Mouse (Mus musculus): ENCODE results near the gene Nsun2. TPM values are rescaled to one million over a fixed set of nuclear protein-coding genes. Genes with fewer than 3 reads are reported as not detected.

The Nsun2 gene
- polyA plus RNA-seq, 1 experiment from 2014 or later, result 278 TPM

DNA sequence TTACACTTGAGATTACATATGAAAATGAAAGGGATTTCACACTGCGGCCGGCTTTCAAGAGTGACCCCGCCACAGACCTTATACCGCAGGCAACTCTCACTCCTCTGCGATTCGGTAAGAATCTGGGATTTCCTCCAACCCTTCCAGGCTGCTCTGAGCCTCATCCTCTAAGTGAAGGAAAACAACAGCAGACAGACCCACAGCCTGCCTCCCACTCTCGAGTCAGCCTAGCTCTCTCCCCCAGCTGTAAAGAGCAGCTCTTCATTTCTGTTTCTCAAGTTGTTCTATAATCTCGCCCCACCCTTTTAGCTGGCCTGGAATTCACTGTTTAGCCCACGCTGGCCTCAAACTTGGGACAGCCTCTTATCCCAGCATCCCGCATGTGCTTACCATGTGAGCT, 8.2 kb downstream of the Nsun2 start:
- 64% methylated on average over 10 of the region's 10 CpGs for WGBS
- Histone ChIP-seq H3K27ac (ENCODE audit: low read depth, low read length) (no peak overlapping the region), H3K27me3 (replicated peaks; ENCODE audit: control insufficient read depth, insufficient read depth, low read length) (no peaks in the 10 kb centered on the region), H3K4me1 (replicated peaks; ENCODE audit: control insufficient read depth, insufficient read depth, low read length) (peaks cover 8% of the 10 kb centered on the region), H3K4me3 (ENCODE audit: low read depth, low read length) (no peak overlapping the region), H3K9ac (ENCODE audit: low read depth, low read length) (no peak overlapping the region), H3K9me3 (ENCODE audit: control insufficient read depth, low read length) (no peaks in the 10 kb centered on the region), H3K36me3 (ENCODE audit: control insufficient read depth, insufficient read depth, low read length) (no peaks in the 10 kb centered on the region), H3K4me2 (no peak overlapping the region)
- ATAC-seq (replicated peaks; ENCODE audit: low FRiP score) (no peak), DNase-seq (ENCODE audit: low spot score) (no peak)

DNA sequence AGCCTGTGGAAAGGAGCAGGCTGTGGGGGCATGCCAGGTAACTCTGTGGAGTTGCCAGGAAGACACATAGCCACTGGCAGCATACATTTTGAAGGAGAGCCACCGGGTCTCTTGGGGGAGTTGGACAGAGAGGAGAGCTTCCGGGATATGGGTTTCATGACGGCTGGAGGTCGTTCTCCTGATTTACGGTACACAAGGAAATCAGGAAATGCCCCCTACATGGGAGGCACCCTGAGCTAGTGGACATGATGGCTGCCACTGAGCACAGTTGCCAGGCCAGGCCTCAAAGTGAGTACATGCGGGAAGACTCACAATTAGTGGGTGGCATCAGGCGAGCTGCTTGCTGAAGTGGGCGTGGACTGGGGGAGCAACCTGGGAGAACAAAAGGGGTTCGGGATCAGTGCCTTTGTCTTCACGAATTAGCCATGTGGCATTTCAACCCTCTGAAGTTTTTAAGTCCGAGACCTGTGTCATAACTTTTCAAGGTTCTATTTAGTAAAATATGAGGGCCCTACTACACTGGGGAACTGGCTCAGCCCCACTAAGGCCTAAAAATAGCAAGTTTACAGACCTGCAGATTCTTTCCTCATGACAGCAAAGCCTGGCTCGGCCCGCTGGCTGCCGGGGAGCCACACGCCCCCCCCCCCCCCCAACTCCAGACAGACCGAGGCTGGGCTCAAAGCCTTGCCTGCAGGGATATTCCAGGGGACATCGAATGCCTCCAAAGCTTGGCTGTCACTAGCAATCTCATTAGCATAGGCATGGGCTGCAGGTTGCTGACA, 9.2 kb downstream of the Nsun2 start:
- DNase-seq (ENCODE audit: low spot score), result no peak
- Histone ChIP-seq H3K4me2 (no peak overlapping the region), H3K9me3 (ENCODE audit: control insufficient read depth, low read length) (no peaks in the 10 kb centered on the region), H3K4me1 (replicated peaks; ENCODE audit: control insufficient read depth, insufficient read depth, low read length) (peaks cover 8% of the 10 kb centered on the region), H3K27me3 (replicated peaks; ENCODE audit: control insufficient read depth, insufficient read depth, low read length) (no peaks in the 10 kb centered on the region), H3K36me3 (ENCODE audit: control insufficient read depth, insufficient read depth, low read length) (no peaks in the 10 kb centered on the region), H3K27ac (ENCODE audit: low read depth, low read length) (no peak overlapping the region), H3K9ac (ENCODE audit: low read depth, low read length) (no peak overlapping the region), H3K4me3 (ENCODE audit: low read depth, low read length) (no peak overlapping the region)
- ATAC-seq (replicated peaks; ENCODE audit: low FRiP score), result no peak
- 58% methylated on average over 17 of the region's 17 CpGs for WGBS

DNA sequence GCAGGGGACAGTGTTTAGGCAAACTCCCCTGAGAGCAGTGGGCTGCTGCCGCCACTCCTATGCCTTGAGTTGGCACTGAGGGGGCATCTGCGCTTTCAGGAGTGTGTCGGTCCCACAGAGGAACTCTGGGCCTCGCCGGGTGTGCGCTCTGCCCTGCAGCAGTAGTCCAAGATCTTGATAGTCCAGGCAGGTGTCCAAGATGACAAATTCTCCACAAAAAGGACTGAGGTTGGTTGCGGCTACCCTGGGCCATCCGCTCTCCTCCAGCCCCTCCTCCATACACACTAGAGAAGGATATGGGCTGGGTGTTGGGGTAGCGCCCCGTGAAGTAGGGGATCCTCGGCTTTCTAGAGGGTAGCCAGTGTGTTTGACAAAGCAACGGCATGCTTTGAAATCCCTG, 10.0 kb downstream of the Nsun2 start:
- 57% methylated on average over 12 of the region's 12 CpGs for WGBS
- Histone ChIP-seq H3K27me3 (replicated peaks; ENCODE audit: control insufficient read depth, insufficient read depth, low read length) (no peaks in the 10 kb centered on the region), H3K36me3 (ENCODE audit: control insufficient read depth, insufficient read depth, low read length) (no peaks in the 10 kb centered on the region), H3K4me2 (peak overlapping the region; percentile 31), H3K9me3 (ENCODE audit: control insufficient read depth, low read length) (no peaks in the 10 kb centered on the region), H3K27ac (ENCODE audit: low read depth, low read length) (no peak overlapping the region), H3K4me1 (replicated peaks; ENCODE audit: control insufficient read depth, insufficient read depth, low read length) (peaks cover 4% of the 10 kb centered on the region), H3K4me3 (ENCODE audit: low read depth, low read length) (no peak overlapping the region), H3K9ac (ENCODE audit: low read depth, low read length) (no peak overlapping the region)
- DNase-seq (ENCODE audit: low spot score) (no peak), ATAC-seq (replicated peaks; ENCODE audit: low FRiP score) (0 out of 2 replicates have a peak, but pooled peaks have one; percentile 6)

DNA sequence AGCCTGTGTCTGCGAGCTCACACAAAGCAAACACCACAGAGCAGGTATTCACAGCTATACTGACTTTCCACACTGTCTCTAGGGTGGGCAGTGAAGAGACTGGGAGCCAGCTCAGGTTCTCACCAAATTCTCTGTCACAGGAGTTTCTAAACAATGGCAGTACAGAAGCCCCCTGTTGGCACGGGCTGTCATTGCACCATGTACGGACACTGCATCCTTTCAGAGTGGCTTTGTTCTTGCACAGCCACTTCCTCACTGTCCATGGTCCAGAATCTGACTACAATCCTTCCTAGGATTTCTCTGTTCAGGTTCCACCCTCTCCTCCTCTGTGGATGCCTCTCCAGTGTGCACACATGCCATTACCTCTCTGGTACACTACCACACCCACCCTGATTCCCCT, 11.5 kb downstream of the Nsun2 start:
- DNase-seq (ENCODE audit: low spot score), result no peak

DNA sequence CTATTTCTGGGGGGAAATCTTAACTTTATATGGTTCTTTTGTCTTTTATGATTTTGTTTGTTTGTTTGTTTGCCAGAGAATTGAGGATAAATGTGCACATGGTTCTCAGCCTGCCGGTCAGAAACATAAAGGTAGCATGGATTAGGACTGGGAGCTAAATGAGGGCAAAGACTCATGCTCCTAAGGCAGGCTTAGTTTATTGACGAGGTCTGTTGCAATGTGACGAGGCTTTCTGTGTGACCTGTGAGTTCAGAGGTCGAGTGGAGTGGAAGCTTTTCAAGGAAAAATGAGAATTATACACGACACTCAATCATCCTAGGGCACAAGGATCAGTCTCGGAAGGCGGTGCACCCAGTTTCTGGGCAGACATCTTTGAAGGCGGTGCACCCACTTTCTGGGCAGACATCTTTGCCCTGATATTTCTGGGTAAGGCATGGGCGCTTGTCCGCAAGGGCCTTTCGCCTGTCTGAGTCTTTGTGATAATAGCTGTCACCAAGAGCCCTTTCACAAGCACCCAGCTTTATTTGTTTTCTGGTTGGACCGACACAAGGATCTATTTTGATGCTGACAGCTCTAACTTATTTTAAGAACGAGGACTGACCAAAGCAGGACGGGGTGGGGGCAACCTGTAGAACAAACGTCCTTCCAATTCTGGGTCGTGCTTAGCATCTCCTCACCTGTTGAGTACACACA, 14.1 kb downstream of the Nsun2 start:
- Histone ChIP-seq H3K36me3 (ENCODE audit: control insufficient read depth, insufficient read depth, low read length) (no peaks in the 10 kb centered on the region), H3K9me3 (ENCODE audit: control insufficient read depth, low read length) (no peaks in the 10 kb centered on the region), H3K27ac (ENCODE audit: low read depth, low read length) (no peak overlapping the region), H3K4me2 (no peak overlapping the region), H3K4me1 (replicated peaks; ENCODE audit: control insufficient read depth, insufficient read depth, low read length) (peaks cover 4% of the 10 kb centered on the region; the same call in 1 of the 2 replicates), H3K4me3 (ENCODE audit: low read depth, low read length) (no peak overlapping the region), H3K27me3 (replicated peaks; ENCODE audit: control insufficient read depth, insufficient read depth, low read length) (no peaks in the 10 kb centered on the region), H3K9ac (ENCODE audit: low read depth, low read length) (no peak overlapping the region)
- DNase-seq (ENCODE audit: low spot score) (no peak), ATAC-seq (replicated peaks; ENCODE audit: low FRiP score) (no peak)
- WGBS, result 71% methylated on average over 16 of the region's 16 CpGs

More for the DNA sequence above, 11.5 kb downstream of the Nsun2 start:
- Histone ChIP-seq H3K27me3 (replicated peaks; ENCODE audit: control insufficient read depth, insufficient read depth, low read length) (no peaks in the 10 kb centered on the region), H3K9ac (ENCODE audit: low read depth, low read length) (no peak overlapping the region), H3K4me2 (no peak overlapping the region), H3K4me3 (ENCODE audit: low read depth, low read length) (no peak overlapping the region), H3K27ac (ENCODE audit: low read depth, low read length) (no peak overlapping the region), H3K9me3 (ENCODE audit: control insufficient read depth, low read length) (no peaks in the 10 kb centered on the region), H3K4me1 (replicated peaks; ENCODE audit: control insufficient read depth, insufficient read depth, low read length) (peaks cover 4% of the 10 kb centered on the region; the same call in 1 of the 2 replicates), H3K36me3 (ENCODE audit: control insufficient read depth, insufficient read depth, low read length) (no peaks in the 10 kb centered on the region)
- ATAC-seq (replicated peaks; ENCODE audit: low FRiP score), result no peak; the same call in 1 of the 2 replicates
- 17% methylated on average over 3 of the region's 3 CpGs for WGBS

DNA sequence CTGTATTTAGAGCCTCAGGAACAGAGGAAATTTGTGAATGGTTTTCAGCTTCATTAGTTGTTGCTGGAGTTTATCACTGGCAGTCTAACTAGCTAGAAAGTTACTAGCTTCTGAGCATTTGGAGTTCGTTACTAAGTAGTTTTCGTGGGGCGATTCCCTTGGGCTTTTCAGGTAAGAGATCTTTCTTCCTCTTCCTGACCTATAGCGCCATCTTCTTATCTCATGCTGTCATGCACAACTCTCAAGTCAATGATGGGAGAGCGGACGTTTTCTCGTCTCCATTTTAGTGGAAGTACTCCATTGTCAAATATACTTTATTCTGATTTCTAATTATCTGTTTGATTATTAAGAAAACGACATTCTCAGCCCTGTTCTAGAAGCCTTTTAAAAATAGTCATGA, 16.4 kb downstream of the Nsun2 start:
- no peak for DNase-seq (ENCODE audit: low spot score)
- Histone ChIP-seq H3K4me1 (replicated peaks; ENCODE audit: control insufficient read depth, insufficient read depth, low read length) (no peaks in the 10 kb centered on the region), H3K9ac (ENCODE audit: low read depth, low read length) (no peak overlapping the region), H3K27ac (ENCODE audit: low read depth, low read length) (no peak overlapping the region), H3K4me3 (ENCODE audit: low read depth, low read length) (no peak overlapping the region), H3K36me3 (ENCODE audit: control insufficient read depth, insufficient read depth, low read length) (no peaks in the 10 kb centered on the region), H3K9me3 (ENCODE audit: control insufficient read depth, low read length) (no peaks in the 10 kb centered on the region), H3K27me3 (replicated peaks; ENCODE audit: control insufficient read depth, insufficient read depth, low read length) (no peaks in the 10 kb centered on the region), H3K4me2 (no peak overlapping the region)
- WGBS, result 41% methylated on average over 8 of the region's 8 CpGs
- ATAC-seq (replicated peaks; ENCODE audit: low FRiP score), result no peak

DNA sequence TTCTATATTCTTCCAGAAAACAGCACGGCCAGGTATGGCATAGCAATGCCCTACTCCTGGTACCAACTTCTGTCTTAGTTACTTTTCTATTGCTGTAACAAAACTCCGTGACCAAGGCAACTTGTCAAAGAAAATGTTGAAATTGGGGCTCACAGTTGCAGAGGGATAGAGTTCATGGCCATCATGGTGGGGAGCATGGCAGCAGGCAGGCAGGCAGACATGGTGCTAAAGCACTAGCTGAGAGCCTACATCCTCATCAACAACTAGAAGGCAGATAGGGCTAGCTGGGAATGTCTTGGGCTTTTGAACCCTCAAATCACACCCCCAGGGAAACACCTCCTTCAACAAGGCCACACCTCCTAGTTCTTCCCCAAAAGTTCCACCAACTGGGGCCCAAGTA, 17.3 kb downstream of the Nsun2 start:
- Histone ChIP-seq H3K27me3 (replicated peaks; ENCODE audit: control insufficient read depth, insufficient read depth, low read length) (no peaks in the 10 kb centered on the region), H3K9ac (ENCODE audit: low read depth, low read length) (no peak overlapping the region), H3K27ac (ENCODE audit: low read depth, low read length) (no peak overlapping the region), H3K4me1 (replicated peaks; ENCODE audit: control insufficient read depth, insufficient read depth, low read length) (no peaks in the 10 kb centered on the region), H3K36me3 (ENCODE audit: control insufficient read depth, insufficient read depth, low read length) (no peaks in the 10 kb centered on the region), H3K4me2 (no peak overlapping the region), H3K9me3 (ENCODE audit: control insufficient read depth, low read length) (no peaks in the 10 kb centered on the region), H3K4me3 (ENCODE audit: low read depth, low read length) (no peak overlapping the region)
- DNase-seq (ENCODE audit: low spot score) (no peak), ATAC-seq (replicated peaks; ENCODE audit: low FRiP score) (no peak)
- WGBS, result 78% methylated on average over 2 of the region's 2 CpGs

DNA sequence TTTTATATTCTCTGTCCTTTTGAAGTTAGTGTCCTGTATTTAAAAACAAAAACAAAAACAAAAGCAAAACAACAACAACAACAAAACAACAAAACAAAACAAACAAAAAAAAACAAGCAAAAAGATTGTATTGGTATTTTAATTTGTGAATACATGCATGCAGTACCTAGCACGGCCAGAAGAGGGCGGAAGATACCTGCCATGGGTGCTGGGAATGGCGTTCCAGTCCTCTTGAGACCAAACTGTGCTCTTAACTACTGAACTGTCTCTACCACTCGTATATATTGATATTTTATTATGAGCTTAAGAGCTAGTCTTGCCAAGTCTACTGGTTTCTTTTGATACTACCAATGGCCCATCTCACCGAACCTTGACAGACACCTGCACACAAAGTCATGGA, 19.5 kb downstream of the Nsun2 start:
- ATAC-seq (replicated peaks; ENCODE audit: low FRiP score), result no peak

DNA sequence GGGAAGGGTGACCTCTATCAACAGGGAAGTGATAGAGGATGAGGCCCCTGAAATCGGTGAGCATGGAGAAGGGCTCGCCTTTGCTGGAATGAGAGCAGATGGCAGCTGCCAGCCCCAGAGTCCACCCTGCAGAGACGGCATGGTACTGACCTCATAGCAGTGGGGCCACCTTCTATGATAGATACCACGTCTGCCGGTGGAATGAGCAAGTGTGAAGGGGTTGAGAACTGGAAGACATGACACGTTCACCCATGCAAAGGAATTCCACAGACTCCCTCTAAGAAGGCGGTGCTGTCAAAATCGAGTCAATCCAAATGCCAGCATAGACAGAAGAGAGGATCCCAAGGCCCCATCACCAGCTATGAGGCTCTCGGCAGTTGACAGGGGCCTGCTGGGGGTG, 20.7 kb downstream of the Nsun2 start:
- H3K4me2 ChIP-seq, result no peak overlapping the region
- no peak overlapping the region for H3K27ac ChIP-seq (ENCODE audit: low read depth, low read length)
- H3K27me3 ChIP-seq (replicated peaks; ENCODE audit: control insufficient read depth, insufficient read depth, low read length), result no peaks in the 10 kb centered on the region
- no peaks in the 10 kb centered on the region for H3K36me3 ChIP-seq (ENCODE audit: control insufficient read depth, insufficient read depth, low read length)
- H3K4me1 ChIP-seq (replicated peaks; ENCODE audit: control insufficient read depth, insufficient read depth, low read length), result no peaks in the 10 kb centered on the region
- DNase-seq (ENCODE audit: low spot score) (no peak), ATAC-seq (replicated peaks; ENCODE audit: low FRiP score) (no peak)
- H3K9ac ChIP-seq (ENCODE audit: low read depth, low read length), result no peak overlapping the region
- no peaks in the 10 kb centered on the region for H3K9me3 ChIP-seq (ENCODE audit: control insufficient read depth, low read length)
- H3K4me3 ChIP-seq (ENCODE audit: low read depth, low read length), result no peak overlapping the region
- 71% methylated on average over 9 of the region's 9 CpGs for WGBS

More for the DNA sequence above, 19.5 kb downstream of the Nsun2 start:
- DNase-seq (ENCODE audit: low spot score), result peak; percentile 56
- Histone ChIP-seq H3K36me3 (ENCODE audit: control insufficient read depth, insufficient read depth, low read length) (no peaks in the 10 kb centered on the region), H3K9ac (ENCODE audit: low read depth, low read length) (no peak overlapping the region), H3K4me3 (ENCODE audit: low read depth, low read length) (no peak overlapping the region), H3K4me2 (no peak overlapping the region), H3K27ac (ENCODE audit: low read depth, low read length) (no peak overlapping the region), H3K27me3 (replicated peaks; ENCODE audit: control insufficient read depth, insufficient read depth, low read length) (no peaks in the 10 kb centered on the region), H3K9me3 (ENCODE audit: control insufficient read depth, low read length) (no peaks in the 10 kb centered on the region), H3K4me1 (replicated peaks; ENCODE audit: control insufficient read depth, insufficient read depth, low read length) (no peaks in the 10 kb centered on the region)
- WGBS, result 19% methylated on average over 5 of the region's 5 CpGs

All from liver, embryonic 11.5 days (tissue).